Mouse (Mus musculus) heart, postnatal 36 days (tissue): ENCODE results near the gene Cdv3. TPM values are rescaled to one million over a fixed set of nuclear protein-coding genes. Genes with fewer than 3 reads are reported as not detected.
A peak's percentile ranks its signal among the peaks of the same experiment; 100 is the strongest.

Source experiments
- DNase-seq, 2 experiments: peaks; one replicate each; pipeline ENCODE4 v3.0.0; 2021 to 2022
- intact Hi-C: fragments of 180-260 bp; cut with DNase I; formaldehyde crosslinking; loops from one replicate; pipeline ENCODE4 v1.15.1; 2025
- total RNA-seq, 2 experiments: library from RNA; stranded (reverse); gene quantifications; 2 replicates each; pipeline ENCODE4 v1.2.3; 2021

Cdv3 gene
- total RNA-seq, result 100 to 1,000 TPM; 120 to 123 TPM

GRCm38 (mm10) chr9:103365290-103366247 is at the start of gene Cdv3:
Gene Cdv3 (minus strand): TSS chr9:103365840.
- peak; percentile 96 for DNase-seq
- intact Hi-C loops, result loop anchor here (2.0 to 10.0 kb wide), 4 partner anchors 61 to 899 kb away; partner anchors contain the start of genes 1300017J02Rik, Dnajc13, Nphp3 and Srprb

GRCm38 (mm10) chr9:103413457-103413856 is 47.8 kb upstream of the Cdv3 start:
- intact Hi-C loops, result no loop called here
- DNase-seq, result no peak

- no peak for DNase-seq
- intact Hi-C loops, result no loop called here
Observed at GRCm38 (mm10) chr9:103409119-103409518, 43.5 kb upstream of the Cdv3 start.

- intact Hi-C loops, result no loop called here
Observed at GRCm38 (mm10) chr9:103408136-103408777, 42.6 kb upstream of the Cdv3 start.

GRCm38 (mm10) chr9:103403331-103403973 is 37.8 kb upstream of the Cdv3 start:
- no peak for DNase-seq
- intact Hi-C loops, result no loop called here

More at GRCm38 (mm10) chr9:103408136-103408777, 42.6 kb upstream of the Cdv3 start:
- no peak for DNase-seq

- intact Hi-C loops, result no loop called here
- DNase-seq, result peak; percentile 14 to 25
Observed at GRCm38 (mm10) chr9:103398509-103399157, 33.0 kb upstream of the Cdv3 start.

GRCm38 (mm10) chr9:103393256-103393655 is 27.6 kb upstream of the Cdv3 start:
- intact Hi-C loops, result no loop called here
- no peak for DNase-seq

- no peak for DNase-seq
- intact Hi-C loops, result no loop called here
Observed at GRCm38 (mm10) chr9:103391796-103392372, 26.2 kb upstream of the Cdv3 start.

GRCm38 (mm10) chr9:103389261-103389660 is 23.6 kb upstream of the Cdv3 start:
- DNase-seq, result no peak
- intact Hi-C loops, result no loop called here

- no peak for DNase-seq
- intact Hi-C loops, result no loop called here
Observed at GRCm38 (mm10) chr9:103387011-103387653, 21.5 kb upstream of the Cdv3 start.

GRCm38 (mm10) chr9:103386573-103386972 is 20.9 kb upstream of the Cdv3 start:
- intact Hi-C loops, result no loop called here
- DNase-seq, result no peak

- DNase-seq, result no peak
- intact Hi-C loops, result no loop called here
Observed at GRCm38 (mm10) chr9:103385600-103385999, 20.0 kb upstream of the Cdv3 start.

GRCm38 (mm10) chr9:103384141-103384796 is 18.6 kb upstream of the Cdv3 start:
- intact Hi-C loops, result no loop called here
- DNase-seq, result no peak

- intact Hi-C loops, result no loop called here
- no peak for DNase-seq
Observed at GRCm38 (mm10) chr9:103383576-103383975, 17.9 kb upstream of the Cdv3 start.

- intact Hi-C loops, result no loop called here
- no peak for DNase-seq
Observed at GRCm38 (mm10) chr9:103382989-103383388, 17.3 kb upstream of the Cdv3 start.

- no peak for DNase-seq
- intact Hi-C loops, result no loop called here
Observed at GRCm38 (mm10) chr9:103380566-103380965, 14.9 kb upstream of the Cdv3 start.

GRCm38 (mm10) chr9:103379199-103379598 is 13.6 kb upstream of the Cdv3 start:
- no peak for DNase-seq
- intact Hi-C loops, result no loop called here

- no peak for DNase-seq
- intact Hi-C loops, result no loop called here
Observed at GRCm38 (mm10) chr9:103378686-103379085, 13.0 kb upstream of the Cdv3 start.
